Mouse (Mus musculus): ENCODE results near the gene Gm11437. TPM values are rescaled to one million over a fixed set of nuclear protein-coding genes. Genes with fewer than 3 reads are reported as not detected.
A peak's percentile ranks its signal among the peaks of the same experiment; 100 is the strongest.

The Gm11437 gene
- total RNA-seq (2022) = not detected

DNA sequence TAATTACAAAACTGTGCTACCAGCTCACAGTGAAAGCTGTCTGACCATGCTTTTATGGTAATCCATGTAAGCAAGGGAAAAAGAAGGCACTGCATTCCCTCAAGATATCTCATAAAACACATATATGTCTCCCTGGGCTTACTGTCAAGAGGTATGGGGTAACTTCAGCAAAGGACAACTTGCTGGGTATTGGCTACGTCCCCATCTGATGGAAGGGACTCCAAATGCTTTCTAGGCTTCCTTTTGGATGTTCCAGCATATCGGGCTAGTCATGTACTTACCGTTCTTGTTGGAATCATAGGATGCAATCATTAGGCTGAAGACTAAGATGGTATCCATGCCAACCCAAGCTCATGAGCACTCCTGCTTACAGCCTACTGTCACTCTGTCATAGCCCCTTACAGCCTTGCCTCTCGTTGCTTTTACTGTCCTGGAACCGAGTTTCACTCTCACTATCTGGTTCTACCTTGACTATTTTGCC, at the start of gene Gm11437:
Gm11437 (minus strand) TSS at position 431 of the 481 bp plus-strand sequence.
- no peak for DNase-seq (ENCODE audit: low spot score in 2 of 2)

GRCm38 (mm10) chr11:84210876-84211275, 43.6 kb upstream of the Gm11437 start:
- DNase-seq (ENCODE audit: low spot score in 2 of 2) = no peak

DNA sequence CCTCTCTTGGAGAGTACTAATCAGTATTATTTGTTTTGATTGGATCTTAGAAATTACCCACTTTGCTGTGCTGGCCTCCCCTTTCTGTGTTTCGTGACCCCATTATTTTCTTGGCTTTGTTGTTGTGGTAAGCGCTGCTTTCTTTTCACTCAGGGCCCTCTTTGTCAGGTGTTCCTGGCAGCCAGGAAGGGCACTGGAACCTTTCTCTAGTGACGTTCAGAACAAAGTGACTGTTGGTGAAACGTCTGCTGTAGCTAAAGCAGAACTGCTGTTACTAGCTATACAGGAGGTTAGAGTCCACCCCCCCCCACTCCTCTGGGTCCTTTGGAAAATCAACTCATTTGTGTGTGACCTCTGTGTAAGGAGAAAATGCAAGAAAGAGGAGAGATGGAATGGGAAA, 38.5 kb upstream of the Gm11437 start:
- no peak for DNase-seq (ENCODE audit: low spot score in 2 of 2)

DNA sequence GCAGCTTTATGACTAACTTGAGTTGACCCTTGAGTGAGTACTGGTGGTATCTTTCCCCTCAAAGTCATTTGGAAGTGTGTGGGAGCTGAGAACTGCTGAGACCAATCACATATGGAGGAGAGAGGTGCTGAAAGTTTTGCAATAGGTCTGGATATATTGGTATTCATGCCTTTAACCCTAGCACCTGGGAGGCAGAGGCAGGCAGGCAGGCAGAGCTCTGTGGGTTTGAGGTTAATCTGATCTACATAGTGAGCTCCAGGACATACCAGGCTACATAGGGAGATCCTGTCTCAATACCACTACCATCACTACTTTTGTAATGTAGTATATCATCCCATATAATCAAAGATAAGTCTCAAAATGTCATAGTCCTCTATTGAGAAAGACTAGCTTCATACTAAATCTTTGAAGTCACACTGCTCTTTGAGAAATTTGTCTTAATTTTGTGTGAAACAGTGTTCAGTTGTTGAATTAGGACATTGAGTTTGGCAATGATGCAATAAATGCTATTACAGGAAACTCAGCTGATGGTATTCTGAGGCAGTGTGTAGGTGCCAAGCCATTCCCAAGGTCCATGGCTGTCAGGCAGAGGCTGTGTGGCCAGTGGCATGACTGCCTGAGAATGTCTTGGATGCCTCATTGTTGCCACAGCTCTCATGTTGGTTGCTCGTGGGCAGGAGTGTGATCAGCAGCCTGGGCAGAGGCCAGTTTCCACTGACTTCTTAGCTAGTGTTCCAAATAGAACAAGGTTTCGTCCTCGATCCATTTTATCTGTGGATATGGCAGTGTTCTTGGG, 30.5 kb upstream of the Gm11437 start:
- peak; percentile 38 to 48 for DNase-seq (ENCODE audit: low spot score in 2 of 2)

DNA sequence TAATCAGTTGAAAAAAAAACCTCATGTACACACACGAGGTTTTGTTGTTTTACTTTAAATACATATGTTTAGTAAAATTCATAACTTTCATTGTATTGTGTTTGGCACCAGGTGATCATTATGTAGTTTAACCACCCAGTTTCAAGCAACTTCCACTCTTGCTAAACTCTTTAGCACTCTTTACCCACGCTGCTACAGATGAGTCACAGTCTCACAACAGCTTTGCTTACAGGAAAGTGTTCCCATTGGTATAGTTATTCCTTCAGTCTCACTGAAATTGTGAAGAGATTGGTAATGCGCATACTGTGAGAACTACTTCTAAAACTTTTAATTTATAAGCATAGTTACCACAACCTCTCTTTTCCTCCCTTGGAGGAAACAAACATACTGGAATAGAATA, 27.5 kb upstream of the Gm11437 start:
- no peak for DNase-seq (ENCODE audit: low spot score in 2 of 2)

DNA sequence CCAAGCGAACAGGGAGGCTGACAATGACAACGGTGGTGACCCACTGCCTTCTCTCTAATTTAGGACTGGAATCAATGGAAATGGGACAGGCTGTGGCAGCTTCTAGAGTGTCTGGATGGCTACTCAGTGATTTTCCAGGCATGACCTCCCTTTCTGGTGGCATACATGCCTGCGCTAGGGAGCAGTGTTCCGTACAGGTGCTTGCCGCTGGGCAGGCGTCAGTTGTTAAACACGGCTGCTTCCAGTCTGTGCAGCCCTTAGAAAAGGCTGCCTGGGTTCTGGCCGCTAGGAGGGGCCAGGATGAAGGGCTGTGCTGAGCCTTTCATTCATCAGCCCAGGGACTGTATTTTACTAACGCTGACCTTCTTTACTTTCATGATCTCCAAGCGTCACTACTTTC, 26.0 kb upstream of the Gm11437 start:
- no peak for DNase-seq (ENCODE audit: low spot score in 2 of 2)

GRCm38 (mm10) chr11:84190581-84191233, 23.4 kb upstream of the Gm11437 start:
- no peak for DNase-seq (ENCODE audit: low spot score in 2 of 2)

DNA sequence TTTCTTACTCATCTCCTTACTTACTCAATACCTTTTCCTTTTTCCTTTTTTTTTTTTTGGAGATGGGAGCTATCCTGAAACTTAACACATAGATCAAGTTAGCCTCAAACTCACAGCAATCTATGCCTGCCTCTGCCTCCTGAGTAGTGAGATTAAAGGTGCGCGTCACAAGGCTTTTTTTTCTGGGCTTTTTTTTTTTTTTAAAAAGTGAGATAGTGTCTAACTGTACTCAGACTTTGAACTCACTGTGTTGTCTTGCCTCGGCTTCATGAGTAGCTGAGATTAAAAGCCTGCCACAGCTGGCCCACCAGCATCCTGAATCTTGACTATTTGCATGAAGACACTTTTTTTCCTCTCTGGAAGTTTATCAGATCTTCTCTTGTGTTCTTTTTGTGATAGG, 21.3 kb upstream of the Gm11437 start:
- DNase-seq (ENCODE audit: low spot score in 2 of 2) = no peak

DNA sequence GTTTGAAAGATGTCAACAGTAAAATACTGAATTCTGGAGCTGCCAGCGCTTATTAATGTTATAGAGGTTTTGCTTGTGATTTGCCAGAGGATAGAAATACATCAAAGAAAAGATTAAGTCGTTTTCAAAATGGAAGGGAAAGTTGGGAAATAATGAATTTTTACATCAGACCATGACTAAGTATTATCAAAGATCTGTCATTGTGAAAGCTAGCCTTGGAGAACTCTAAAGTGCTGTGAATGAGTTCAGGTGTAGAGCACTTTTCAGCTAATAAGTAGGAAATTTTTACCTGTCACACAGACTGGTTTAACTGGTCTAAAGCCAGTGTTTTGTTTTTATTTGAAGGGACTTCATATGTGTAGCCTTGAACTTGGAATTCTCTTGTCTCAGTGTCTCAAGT, 14.0 kb upstream of the Gm11437 start:
- DNase-seq (ENCODE audit: low spot score in 2 of 2) = no peak

GRCm38 (mm10) chr11:84179954-84180598, 12.8 kb upstream of the Gm11437 start:
- peak; percentile 46 to 60 for DNase-seq (ENCODE audit: low spot score in 2 of 2)

GRCm38 (mm10) chr11:84179226-84179953, 12.1 kb upstream of the Gm11437 start:
- DNase-seq (ENCODE audit: low spot score in 2 of 2) = peak; percentile 96 to 97

- DNase-seq (ENCODE audit: low spot score in 2 of 2) = no peak
Observed at GRCm38 (mm10) chr11:84178571-84178970, 11.3 kb upstream of the Gm11437 start.

- DNase-seq (ENCODE audit: low spot score in 2 of 2) = no peak
Observed at GRCm38 (mm10) chr11:84172539-84173435, 5.5 kb upstream of the Gm11437 start.

- peak; percentile 9 to 11 for DNase-seq (ENCODE audit: low spot score in 2 of 2)
Observed at GRCm38 (mm10) chr11:84168701-84169288, 1.5 kb upstream of the Gm11437 start.

- DNase-seq (ENCODE audit: low spot score in 2 of 2) = no peak
Observed at GRCm38 (mm10) chr11:84164561-84164960, 2.7 kb downstream of the Gm11437 start.

DNA sequence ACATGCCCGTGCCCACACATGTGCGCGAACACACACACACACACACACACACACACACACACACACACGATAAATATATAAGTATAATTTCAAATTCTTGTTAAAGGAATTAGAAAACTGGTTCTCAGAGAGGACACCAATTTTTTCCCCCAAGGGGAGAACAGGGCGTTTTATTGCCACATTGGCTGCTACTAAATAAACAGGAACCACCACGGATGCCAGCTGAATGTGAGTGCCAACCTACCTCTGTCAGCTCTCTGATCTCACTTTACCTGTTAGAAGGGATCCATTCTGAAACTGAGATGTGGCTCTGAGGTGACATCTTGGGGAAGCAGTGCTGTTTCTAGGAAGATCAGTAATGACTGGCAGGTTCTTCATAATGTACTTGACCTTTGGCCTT, 3.2 kb downstream of the Gm11437 start:
- DNase-seq (ENCODE audit: low spot score in 2 of 2) = no peak

- no peak for DNase-seq (ENCODE audit: low spot score in 2 of 2)
Observed at GRCm38 (mm10) chr11:84156535-84157262, 10.6 kb downstream of the Gm11437 start.

DNA sequence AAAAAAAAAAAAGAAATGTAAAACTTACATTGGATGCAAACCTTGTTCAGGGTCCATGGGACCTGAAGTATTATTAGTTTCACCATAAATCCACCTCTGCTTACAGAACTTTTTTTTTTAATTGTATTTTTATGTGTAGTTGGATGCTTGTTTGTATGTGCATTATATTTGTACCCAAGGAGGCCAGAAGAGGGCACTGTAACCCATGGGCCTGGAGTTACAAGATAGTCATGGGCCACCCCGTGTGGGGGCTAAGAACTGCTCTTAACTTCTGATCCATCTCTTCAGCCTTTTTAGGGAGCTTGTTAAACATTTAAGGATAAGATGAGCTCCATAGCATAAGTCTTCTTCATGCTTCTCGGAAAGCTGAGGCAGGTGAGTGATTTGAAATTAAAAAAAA, 16.4 kb downstream of the Gm11437 start:
- DNase-seq (ENCODE audit: low spot score in 2 of 2) = no peak

GRCm38 (mm10) chr11:84146081-84146480, 21.2 kb downstream of the Gm11437 start:
- DNase-seq (ENCODE audit: low spot score in 2 of 2) = no peak

Measured in gastrocnemius, adult 8-10 months (tissue).